Mouse (Mus musculus): Measurements from ENCODE around the gene Zfp292.
"Not testable (repeated sequence)": the region's sequence is repeated elsewhere in the genome, so short reads cannot be mapped to it uniquely, and the experiment has no call there.

Zfp292 gene

DNA sequence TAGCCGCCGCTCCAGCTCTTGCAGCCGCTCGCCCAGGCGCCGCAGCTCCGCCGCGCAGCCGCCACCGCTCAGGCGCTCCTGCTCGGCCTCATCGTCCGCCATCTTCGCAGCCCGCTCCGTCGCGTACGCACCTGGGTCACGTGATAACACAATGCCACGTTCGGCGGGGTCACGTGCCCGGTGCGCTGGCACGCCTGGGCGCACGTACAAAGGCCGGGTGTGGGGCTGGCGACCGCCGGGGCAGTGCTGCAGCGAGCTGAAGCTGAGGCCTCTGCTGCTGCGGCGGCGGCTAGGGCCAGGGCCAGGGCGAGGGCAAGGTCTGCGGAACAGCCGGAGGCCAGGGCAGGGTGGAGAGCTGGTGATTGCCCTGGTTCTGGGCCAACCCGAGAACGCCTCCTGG lies at the start of gene Zfp292:
Gene Zfp292 (minus strand): TSS at position 143 of the 400 bp plus-strand sequence.
- peak; percentile 94 for DNase-seq (ENCODE audit: low spot score in 2 of 2)

DNA sequence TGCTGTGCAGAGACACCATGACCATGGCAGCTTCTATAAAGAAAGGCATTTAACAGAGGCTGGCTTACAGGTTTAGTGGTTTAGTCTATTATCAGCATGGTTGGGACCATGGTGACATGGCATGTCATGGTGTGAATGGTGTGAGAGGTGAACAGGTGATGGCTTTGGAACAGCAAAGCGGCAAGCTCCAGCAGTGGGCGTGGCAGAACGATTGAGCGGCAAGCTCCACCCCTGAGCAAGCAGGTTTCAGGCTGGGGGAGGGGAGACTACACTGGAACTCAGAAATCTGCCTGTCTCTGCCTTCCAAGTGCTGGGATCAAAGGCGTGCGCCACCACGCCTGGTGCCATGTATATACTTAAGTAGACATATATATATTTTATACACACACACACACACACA lies 45.6 kb upstream of the Zfp292 start:
- not testable (repeated sequence) for DNase-seq (ENCODE audit: low spot score in 2 of 2)

DNA sequence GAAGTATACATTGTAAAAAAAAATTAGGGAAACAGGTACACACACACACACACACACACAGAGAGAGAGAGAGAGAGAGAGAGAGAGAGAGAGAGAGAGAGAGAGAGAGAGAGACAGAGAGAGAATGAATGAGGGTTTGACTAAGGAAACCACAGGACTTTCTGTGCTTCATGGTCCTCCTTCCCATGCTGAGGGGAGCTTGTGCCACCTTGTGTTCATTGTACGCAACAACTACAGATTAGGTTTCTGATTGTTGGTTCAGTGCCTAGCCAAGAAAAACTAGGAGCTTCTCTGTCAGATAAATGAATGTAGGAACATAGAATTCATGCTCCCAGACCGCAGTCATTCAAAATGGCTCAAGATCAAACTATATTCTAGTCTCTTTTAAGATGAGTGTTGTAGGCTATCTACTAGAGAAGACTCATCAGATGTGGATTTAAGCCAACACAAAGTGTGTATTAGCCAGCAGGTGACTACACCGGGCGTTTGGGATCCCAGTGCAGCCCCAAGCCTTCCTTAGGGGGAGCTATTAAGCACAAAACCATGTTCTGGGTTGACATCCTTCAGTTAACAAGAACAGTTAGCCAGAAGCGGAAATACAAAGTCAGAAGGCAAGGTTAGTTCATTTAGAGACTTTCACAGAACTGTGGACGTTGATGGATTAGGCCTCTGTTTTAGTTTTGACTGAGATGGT lies 39.6 kb upstream of the Zfp292 start:
- no peak for DNase-seq (ENCODE audit: low spot score in 2 of 2)

DNA sequence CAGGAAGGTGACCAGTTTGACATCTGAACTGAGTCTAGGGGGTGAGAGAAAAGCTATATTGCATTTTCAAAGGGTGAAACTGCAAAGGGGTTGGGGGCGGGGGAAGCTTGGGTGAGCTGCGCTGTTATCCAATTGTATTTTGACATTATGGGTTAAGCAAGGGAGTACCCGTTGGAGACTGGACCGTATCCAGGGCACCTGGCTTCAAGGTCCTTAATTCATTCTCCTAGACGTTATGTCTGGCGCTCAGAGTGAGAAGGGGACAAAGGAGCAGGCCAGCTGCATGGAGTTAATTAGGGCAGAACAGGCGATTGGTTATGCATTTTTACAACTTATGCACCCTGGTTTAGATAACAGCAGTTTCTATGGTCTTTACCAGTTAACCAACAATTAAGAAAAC lies 34.6 kb upstream of the Zfp292 start:
- DNase-seq (ENCODE audit: low spot score in 2 of 2), result no peak

DNA sequence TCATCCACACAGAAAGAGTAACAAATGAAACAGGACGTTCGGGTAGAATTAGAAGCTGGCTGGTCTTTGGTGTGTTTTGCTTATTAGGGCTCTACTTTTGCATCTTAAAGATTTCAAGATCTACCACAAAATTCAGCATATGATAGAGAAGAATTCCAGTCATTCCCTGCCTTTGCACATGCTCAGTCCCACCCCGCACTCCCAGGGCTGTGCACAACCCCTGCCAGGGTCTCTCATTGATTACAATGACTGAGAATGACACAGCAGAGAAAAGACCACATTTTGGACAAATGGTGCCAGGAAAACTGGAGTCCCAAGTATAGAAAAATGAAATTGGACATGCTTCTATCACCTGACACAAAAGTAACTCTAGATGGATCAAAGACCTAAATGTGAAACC lies 29.4 kb upstream of the Zfp292 start:
- no peak for DNase-seq (ENCODE audit: low spot score in 2 of 2)

DNA sequence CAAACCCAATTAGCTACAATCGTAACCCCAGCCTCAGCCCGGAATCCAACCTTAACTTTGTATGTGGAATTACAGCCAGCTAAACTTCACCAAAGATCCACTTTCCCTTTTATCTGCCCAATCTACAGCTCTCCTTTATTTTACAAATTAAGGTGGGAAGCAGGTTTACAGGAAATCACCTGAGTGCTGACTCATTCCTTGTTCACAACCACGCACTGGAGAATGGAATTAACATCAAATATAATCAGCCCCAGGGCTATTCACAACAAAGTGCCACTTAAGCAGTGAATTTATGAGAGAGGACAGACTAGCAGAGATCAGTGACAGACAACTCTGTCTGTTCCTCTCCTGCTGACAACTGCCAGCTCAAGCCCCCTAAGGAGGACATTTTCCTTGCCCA lies 28.6 kb upstream of the Zfp292 start:
- no peak for DNase-seq (ENCODE audit: low spot score in 2 of 2)

DNA sequence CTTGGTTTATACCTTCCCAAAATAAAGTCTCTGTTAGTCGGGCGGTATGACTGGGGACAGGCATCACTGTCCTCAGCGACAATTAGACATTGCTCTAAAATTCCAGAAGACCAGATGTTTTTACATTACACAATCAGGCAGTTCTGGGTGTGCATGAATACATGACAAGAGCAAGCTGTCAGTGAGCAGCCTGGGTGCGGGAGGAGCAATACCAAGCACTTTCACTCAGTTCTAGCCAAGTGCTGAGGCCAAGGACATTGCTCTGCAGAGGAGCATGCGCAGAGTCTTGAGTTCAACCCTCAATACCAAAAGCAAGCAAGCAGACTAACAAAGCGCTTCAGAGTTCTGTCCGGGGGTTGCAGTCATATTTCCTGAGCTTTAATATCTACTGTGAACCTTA lies 25.4 kb upstream of the Zfp292 start:
- no peak for DNase-seq (ENCODE audit: low spot score in 2 of 2)

DNA sequence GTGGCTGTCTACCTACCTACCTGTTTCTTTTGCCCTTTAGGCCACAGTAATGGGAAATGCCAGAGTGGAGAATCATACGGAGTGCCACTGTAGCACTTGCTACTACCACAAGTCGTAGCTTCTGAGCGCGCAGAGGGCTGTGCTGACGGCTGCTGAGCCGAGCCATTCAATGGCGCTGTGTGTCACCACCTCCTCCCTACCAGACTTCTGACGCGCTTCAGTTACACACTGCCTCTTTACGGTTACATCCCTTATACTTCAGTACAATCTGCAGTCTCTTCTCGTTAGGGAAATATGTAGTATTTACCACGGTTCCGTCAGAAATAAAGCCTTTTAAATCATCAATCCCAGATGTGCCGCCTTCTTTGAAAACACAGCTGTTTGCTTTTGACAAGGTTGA lies 24.3 kb upstream of the Zfp292 start:
- DNase-seq (ENCODE audit: low spot score in 2 of 2), result no peak

DNA sequence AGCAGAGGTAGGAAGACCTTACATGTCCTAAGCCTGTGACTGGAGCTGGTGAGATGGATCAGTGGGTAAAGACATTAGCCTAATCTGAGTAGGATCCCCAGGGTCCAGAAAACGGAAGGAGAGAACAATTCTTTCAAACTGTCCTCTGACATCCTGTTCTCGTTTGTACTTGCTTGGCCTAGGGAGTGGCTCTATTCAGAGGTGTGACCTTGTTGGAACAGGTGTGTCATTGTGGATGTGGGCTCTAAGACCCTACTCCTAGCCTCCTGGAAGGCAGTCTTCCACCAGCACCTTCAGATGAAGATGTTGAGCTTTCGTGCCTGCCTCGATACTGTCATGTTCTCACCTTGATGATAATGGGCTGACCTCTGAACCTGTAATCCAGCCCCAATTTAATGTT lies 23.4 kb upstream of the Zfp292 start:
- no peak for DNase-seq (ENCODE audit: low spot score in 2 of 2)

DNA sequence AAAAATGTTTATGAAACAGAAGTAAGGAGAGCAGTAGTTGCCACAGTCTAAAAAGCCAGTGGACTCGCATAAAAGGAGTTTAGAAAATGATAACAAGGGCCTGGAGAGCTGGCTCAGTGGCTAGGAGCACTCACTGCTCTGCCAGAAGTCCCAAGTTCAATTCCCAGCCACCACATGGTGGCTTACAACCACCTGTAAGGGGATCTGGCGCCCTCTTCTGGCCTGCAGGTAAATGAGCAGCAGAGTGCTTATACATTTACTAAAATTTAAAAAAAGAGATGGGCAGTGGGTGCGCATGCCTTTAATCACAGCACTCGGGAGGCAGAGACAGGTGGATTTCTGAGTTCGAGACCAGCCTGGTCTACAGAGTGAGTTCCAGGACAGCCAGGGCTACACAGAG lies 22.6 kb upstream of the Zfp292 start:
- DNase-seq (ENCODE audit: low spot score in 2 of 2), result no peak

DNA sequence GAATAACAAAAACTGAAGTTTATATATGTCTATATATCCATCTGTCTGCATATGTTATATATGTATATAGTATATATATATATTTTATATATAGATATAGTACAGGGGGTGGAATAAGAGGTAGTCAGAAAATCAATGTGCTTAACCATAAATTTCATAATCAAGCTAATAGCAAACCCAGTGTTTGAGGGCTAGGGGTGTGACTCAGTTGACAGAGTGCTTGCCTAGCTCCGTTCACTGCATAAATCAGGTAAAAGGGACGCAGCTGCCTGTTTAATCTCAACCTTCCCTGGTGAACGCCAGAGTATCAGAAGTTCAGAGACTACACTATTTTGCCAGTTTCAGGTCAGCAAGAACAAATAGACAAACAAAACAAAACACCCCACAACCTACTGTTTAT lies 18.8 kb upstream of the Zfp292 start:
- not testable (repeated sequence) for DNase-seq (ENCODE audit: low spot score in 2 of 2)

DNA sequence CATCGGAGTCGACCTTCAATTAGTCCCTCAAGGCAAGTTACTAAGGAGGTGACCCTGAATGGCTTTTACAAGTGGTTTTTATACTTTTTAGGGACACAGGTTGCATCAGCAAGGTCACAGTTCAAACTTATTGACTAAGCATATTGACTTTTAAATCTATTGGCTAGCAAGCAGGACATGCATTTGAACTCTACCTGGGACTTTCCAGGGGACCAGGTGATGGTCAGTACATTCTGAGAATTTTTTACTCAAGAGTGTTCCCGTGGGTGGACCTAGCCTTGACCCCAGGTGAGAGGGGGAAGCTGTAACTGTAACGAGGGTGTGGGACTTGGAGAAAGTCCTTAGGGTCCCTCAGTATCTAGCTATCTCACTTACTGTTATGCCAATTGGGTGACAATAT lies 18.4 kb upstream of the Zfp292 start:
- DNase-seq (ENCODE audit: low spot score in 2 of 2), result no peak

DNA sequence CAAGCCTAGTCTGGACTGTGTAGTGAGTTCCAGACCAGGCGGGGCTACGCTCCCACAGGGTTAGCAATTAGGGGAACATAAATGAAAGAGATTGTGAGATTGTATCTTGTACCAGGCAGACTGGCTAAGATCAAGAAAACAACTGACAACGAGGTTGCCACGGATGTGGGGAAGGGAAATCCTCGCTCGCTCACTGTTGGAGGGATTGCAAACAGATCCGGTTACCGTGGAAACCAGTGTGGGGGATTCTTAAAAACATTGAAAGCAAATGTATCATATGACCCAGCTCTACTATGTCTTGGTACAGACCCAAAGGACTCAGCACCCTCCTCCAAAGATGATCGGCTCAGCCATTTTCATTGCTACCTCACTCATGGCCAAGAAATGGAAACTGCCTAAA lies 17.4 kb upstream of the Zfp292 start:
- peak in 1 of 2 experiments; percentile 24 for DNase-seq (ENCODE audit: low spot score in 2 of 2)

DNA sequence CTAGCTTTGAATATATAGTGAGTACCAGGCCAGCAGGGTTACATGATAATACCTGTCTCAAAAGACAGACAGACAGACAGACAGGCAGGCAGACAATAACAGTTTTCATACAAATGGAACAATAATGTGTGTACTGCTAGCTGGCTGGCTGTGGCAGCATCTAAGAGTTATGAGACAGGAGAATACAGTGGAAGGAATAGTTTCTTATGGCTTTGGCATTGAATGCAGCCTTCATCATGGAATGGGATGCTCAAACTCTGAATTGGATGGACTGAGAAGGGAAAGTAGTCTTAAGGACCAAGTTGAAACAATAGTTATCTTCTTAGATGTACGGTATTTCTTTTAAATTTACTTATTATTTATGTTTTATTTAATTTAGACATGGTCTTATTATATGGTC lies 16.6 kb upstream of the Zfp292 start:
- DNase-seq (ENCODE audit: low spot score in 2 of 2), result no peak

DNA sequence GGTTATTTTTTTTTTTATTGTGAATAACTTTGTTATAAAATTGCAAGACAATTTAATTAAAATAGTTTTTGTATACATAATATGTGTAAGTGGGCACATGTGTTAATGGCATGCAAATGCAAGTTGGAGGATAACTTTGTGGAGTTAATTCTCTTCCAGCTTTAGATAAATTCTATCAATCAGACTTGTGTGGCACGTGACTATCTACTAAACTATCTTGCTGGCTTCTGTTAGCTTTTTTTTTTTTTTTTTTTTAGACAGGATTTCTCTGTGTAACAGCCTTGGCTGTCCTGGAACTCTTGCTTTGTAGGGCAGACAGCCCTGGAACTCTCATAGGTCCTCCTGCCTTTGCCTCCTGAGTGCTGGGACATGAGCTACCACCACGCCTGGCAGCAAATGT lies 15.7 kb upstream of the Zfp292 start:
- DNase-seq (ENCODE audit: low spot score in 2 of 2), result no peak

DNA sequence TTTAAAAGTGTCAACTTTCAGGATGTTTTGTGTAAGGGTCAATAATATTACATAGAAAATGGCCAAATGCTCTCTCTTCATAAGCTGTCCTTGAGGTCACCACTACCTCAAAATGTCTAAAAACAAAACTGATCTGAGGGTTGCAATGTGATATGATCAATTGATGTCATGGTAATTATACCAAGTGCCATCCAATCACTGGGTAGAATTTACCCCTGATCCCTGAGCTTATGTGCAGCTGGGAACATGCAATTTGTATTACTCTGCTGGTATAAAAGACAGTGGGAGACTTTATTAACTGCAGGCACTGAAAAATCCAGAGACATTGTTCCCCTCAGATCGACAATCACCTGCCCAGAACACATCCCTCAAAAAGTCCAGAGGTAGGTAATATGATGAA lies 10.7 kb upstream of the Zfp292 start, which contains the start of gene Cga:
Gene Cga (plus strand): TSS at position 301 of the 400 bp plus-strand sequence.
- no peak for DNase-seq (ENCODE audit: low spot score in 2 of 2)

DNA sequence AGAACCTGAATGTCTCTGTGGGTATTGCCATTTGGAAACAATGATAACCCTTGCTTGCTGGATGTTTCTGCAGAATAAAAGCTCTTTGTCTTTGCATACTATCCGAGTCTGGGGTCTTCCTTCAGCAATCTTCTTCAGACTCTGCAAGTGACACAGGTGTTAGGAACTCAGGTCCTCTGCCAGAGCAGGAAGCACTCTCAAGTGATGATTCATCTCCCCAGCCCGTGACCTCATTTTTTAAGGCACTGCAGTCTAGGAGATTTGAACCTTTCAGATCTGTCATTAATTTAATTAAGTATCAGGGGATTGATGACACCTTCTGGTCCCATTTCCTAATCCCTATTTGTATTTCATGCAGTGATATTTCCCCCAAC lies 7.0 kb upstream of the Zfp292 start:
- DNase-seq (ENCODE audit: low spot score in 2 of 2), result no peak

DNA sequence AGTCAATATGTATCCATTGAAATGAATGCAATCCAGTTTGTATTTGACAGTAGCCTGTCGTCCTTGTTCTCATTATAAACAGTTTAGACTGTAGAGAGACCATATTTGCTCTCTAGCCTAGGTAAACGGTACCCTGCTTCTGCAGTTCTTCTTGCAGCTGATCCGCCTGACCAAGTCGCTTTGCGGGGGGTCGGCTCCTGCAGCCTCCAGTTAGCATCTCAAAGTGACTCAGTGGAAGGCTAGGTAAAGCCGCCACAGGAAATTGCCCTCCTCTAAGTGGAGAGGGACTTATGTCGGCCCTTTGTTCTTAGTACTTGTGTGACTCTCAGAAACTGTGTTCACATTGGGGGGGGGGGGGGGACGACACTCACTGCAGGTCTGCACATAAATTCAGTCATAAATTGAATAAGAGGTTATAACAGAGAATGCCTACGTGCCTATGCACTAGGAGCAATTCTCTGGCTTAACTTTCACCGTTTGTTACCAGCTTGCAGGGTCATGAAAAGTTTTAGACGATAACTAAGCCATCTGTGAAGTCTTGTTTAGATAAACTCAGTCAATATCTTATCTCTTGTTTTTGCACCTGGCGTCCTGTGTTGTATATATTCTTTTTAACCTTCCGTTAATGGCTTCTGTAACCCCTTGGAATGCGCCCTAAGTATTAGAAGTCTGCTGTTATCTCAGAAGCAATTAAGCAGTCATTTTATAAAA lies 6.5 kb upstream of the Zfp292 start:
- DNase-seq (ENCODE audit: low spot score in 2 of 2), result no peak

DNA sequence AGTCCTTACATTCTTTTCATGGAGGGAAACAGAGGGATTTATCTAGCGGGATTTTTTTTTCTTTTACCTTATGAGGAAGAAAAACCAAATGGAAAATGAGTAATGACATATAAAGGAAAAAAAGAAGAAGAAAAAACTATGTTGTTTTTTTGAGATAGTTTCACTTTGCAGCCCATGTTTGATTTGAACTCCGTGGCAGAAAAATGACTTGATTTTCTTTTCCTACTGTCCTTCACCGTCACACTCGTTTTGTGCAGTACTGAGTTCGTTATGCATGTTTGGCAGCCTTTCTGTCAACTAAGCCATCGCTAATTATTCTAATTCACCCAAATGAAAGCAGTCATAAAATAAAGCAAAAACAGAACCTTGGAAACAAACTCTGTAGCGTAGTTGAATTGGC lies 4.5 kb upstream of the Zfp292 start:
- DNase-seq (ENCODE audit: low spot score in 2 of 2), result no peak

DNA sequence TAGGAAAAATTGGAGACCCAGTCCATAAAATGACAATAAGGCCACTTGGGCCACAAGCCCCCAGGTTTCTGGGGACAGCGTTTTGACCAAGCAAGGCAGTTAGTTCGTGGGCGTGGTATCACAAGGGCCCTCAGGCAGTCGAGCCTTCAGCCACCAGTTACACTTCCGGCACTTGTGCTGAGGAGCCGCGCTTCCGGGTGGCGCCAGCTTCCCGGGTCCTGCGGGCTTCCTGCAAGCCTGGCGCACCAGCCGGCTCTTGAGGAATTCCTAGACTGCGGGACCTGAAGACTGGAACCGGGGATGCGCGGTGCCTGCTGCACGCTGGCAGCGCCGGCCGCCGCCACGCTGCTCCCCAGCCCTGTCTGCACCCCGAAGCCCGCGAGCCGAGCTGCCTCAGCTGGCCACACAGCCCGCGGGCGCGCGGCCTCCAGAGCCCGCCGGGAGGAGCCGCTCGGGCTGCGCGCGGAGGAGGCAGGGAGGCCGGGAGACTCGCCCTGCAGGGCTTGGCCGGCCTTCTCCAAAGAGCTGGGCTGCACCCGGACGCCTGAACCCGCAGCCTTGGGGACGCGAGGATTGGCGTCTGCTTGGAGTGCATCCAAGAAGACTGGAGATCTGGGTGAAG lies 3.8 kb upstream of the Zfp292 start:
- peak; percentile 63 to 66 for DNase-seq (ENCODE audit: low spot score in 2 of 2)

DNA sequence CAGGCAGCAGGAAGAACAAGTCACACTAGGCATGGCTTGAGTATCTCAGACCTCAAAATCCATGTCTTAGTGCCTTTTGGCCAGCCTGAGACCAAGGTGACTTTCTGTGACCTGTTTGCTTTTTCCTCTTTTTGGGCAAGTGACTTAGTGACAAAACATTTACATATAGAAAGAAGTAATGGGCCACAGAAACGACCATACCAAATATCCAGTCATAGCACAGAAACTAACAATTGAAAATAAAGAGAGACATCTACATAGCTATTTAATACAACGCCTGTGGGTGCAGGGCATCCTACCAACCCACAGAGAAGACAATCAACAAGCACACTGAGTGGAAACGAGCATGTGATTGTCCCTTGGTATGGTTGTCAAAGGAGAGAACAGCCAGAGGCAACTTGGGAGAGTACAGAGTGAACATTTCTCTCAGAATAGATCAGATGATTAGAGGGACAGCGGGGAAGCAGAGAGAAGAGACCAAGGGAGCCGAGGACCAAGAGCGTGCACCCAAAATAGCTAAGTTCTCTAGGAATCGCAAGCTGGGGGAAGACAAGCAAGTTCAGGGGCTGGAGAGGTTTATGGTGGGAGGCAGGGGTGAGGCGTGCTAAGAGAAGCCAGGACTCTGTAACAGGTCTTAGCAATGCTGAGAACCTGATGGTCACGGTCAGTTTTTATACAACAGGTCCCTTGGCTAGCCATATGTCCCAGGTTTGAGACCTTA lies 3.0 kb upstream of the Zfp292 start:
- DNase-seq (ENCODE audit: low spot score in 2 of 2), result no peak

DNA sequence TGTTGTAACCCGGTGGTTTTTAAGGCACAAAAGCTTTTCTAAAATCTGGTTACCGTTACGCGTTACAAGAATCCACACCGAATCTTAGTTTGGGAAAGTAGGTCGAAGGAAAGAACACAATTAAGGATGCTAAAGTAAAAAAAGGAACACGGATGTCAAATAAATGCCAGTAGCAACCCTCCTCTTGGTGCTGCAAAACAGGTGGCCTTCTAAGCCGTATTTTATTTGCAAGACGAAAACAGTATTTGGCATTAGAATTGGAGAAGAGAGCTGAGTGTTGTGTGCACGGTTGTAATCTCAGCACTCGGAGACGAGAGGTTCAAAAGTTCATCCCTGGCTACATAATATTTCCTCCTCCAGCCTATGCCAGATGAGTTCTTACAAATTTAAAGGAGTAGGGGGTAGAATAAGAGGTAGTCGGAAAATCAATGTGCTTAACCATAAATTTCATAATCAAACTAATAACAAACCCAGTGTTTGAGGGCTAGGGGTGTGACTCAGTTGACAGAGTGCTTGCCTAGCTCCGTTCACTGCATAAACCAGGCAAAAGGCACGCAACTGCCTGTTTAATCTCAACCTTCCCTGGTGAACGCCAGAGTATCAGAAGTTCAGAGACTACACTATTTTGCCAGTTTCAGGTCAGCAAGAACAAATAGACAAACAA lies 738 bp upstream of the Zfp292 start:
- no peak for DNase-seq (ENCODE audit: low spot score in 2 of 2)
